Mouse (Mus musculus): Measurements from ENCODE around the gene Cd3d. TPM values are rescaled to one million over a fixed set of nuclear protein-coding genes. Genes with fewer than 3 reads are reported as not detected.

Cd3d gene
- total RNA-seq, 2 experiments from 2014 or later: 0.16 to 0.34 TPM

GRCm38 (mm10) chr9:45030341-45030740, 48.8 kb downstream of the Cd3d start:
- intact Hi-C loops (cut with DNase I): no loop called here
- no peak for DNase-seq (ENCODE audit: low spot score)

GRCm38 (mm10) chr9:45032261-45032660, 50.7 kb downstream of the Cd3d start:
- intact Hi-C loops (cut with DNase I): no loop called here

GRCm38 (mm10) chr9:45034526-45034925, 52.9 kb downstream of the Cd3d start:
- intact Hi-C loops (cut with DNase I): no loop called here
- DNase-seq (ENCODE audit: low spot score): no peak

More at GRCm38 (mm10) chr9:45032261-45032660, 50.7 kb downstream of the Cd3d start:
- DNase-seq (ENCODE audit: low spot score): no peak

Other genes with a start within 250 kb of the Cd3d start
- gene Phldb1, start 246.6 kb upstream of the Cd3d start, total RNA-seq (2021): 100 to 1,000 TPM; 115 to 121 TPM
- 10 to 100 TPM; 85.4 to 85.5 TPM for gene Arcn1, start 213.9 kb upstream of the Cd3d start, total RNA-seq (2021)
- gene Ift46, start 213.9 kb upstream of the Cd3d start, total RNA-seq (2021): 10 to 100 TPM; 32.0 to 39.5 TPM
- 10 to 100 TPM; 13.4 to 15.1 TPM for gene Tmem25, start 182.5 kb upstream of the Cd3d start, total RNA-seq (2021)
- under 1 TPM; 0.34 to 0.61 TPM for gene Ttc36, start 178.7 kb upstream of the Cd3d start, total RNA-seq (2021)
- gene Kmt2a, start 100.5 kb upstream of the Cd3d start, total RNA-seq (2021): 10 to 100 TPM; 23.2 to 28.1 TPM
- gene Atp5l, start 61.0 kb upstream of the Cd3d start, total RNA-seq (2021): 1,000 to 10,000 TPM; 1,628 to 1,660 TPM
- gene Ube4a, start 16.2 kb upstream of the Cd3d start, total RNA-seq (2021): 10 to 100 TPM; 37.4 to 38.3 TPM
- gene Cd3g, start 1.4 kb upstream of the Cd3d start, total RNA-seq (2021): not detected
- under 1 TPM; 0.36 to 0.57 TPM for gene Cd3e, start 27.8 kb downstream of the Cd3d start, total RNA-seq (2021)
- gene Mpzl2, start 58.0 kb downstream of the Cd3d start, total RNA-seq (2021): 1 to 10 TPM in 1 of 2 experiments, under 1 TPM in 1; 0.81 to 1.0 TPM
- gene Mpzl3, start 73.4 kb downstream of the Cd3d start, total RNA-seq (2021): 1 to 10 TPM; 1.5 to 2.6 TPM
- under 1 TPM; 0.26 to 0.84 TPM for gene Jaml, start 97.4 kb downstream of the Cd3d start, total RNA-seq (2021)
- gene Scn2b, start 136.0 kb downstream of the Cd3d start, total RNA-seq (2021): 1 to 10 TPM; 1.1 TPM
- gene Scn4b, start 156.6 kb downstream of the Cd3d start, total RNA-seq (2021): 1 to 10 TPM; 2.5 to 2.8 TPM
- not detected for gene BC049352, start 200.2 kb downstream of the Cd3d start, total RNA-seq (2021)
- gene Tmprss4, start 222.3 kb downstream of the Cd3d start, total RNA-seq (2021): not detected

Data from heart, postnatal 25 days (tissue).